In the genomic region with DNA sequence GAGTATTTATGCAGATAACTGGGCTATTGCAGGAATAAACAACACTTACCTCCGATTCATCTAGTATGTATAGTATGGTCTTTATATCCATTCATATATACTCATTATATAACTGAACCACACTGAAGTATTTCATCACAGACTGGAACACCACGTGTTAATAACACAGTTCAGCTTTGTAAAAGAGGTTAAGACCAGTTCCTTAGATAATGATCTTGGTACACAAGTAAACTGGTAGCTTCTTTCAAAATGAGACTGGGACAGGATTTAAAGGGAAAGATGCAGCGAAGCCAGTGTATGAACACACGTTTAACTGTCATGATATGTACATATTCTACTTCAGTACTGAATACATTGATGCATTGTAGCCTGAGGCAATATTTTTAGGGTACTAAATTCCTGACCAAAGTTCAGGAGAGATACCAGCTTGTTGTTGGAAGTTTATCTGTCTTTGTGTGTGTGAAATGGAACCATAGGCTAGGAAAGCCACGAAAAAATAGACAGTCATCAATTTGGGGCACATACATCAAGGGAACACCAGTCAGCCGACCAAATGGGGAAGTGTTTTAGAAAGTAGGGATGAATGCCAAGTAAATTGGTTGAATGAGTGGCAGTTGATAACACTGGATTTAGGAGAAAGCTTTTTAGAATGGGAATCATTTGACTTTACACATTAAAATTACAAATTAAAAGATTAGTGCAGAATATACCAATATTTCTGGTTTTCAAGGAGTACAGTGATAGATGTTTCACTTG, we compare ENCODE assay signal across 8 mouse cellular contexts. TPM values are rescaled to one million over a fixed set of nuclear protein-coding genes. Genes with fewer than 3 reads are reported as not detected.
DNase-seq lines count a peak whose midpoint lies in the region; ATAC-seq and TF ChIP-seq lines count a peak whose summit lies in the region.

No protein-coding gene starts in this region.

- H3K4me3 ChIP-seq in heart, embryonic 16.5 days (ENCODE audit: low read length): peak overlapping the region; percentile 100
- H3K4me3 ChIP-seq in G1E (ENCODE audit: low read depth, low read length): peak overlapping the region; percentile 96
- H3K4me3 ChIP-seq in midbrain, embryonic 10.5 days: peak overlapping the region; percentile 83

- peaks cover 8% of the 10 kb centered on the region for H3K4me1 ChIP-seq in heart, embryonic 16.5 days (ENCODE audit: control insufficient read depth, insufficient read depth, low read length)
- peaks cover 3% of the 10 kb centered on the region for H3K4me1 ChIP-seq in G1E (ENCODE audit: insufficient read depth, low read depth, low read length)
- peaks cover 16% of the 10 kb centered on the region for H3K4me1 ChIP-seq in midbrain, embryonic 10.5 days

- peak overlapping the region; percentile 98 for H3K4me2 ChIP-seq in heart, embryonic 16.5 days (ENCODE audit: low read depth, low read length)

- WGBS in heart, embryonic 16.5 days: 34% methylated on average over 6 of the region's 6 CpGs
- 62% methylated on average over 6 of the region's 6 CpGs for WGBS in midbrain, embryonic 10.5 days

- no peak for ATAC-seq in heart, embryonic 16.5 days (replicated peaks; ENCODE audit: extremely low read depth, insufficient read depth, low FRiP score)
- no peak for ATAC-seq in G1E (ENCODE audit: extremely low read depth, insufficient number of reproducible peaks, low FRiP score, poor library complexity, severe bottlenecking)
- peak; percentile 34 for ATAC-seq in granulocyte monocyte progenitor cell, adult 5-6 weeks (replicated peaks; ENCODE audit: poor library complexity, severe bottlenecking)

- H3K27ac ChIP-seq in heart, embryonic 16.5 days (ENCODE audit: low read length): peak overlapping the region; percentile 91; the same call in 1 of the 2 replicates
- peak overlapping the region; percentile 94 for H3K27ac ChIP-seq in midbrain, embryonic 10.5 days (replicated peaks)

- no peaks in the 10 kb centered on the region for H3K36me3 ChIP-seq in heart, embryonic 16.5 days (ENCODE audit: control insufficient read depth, insufficient read depth)
- H3K36me3 ChIP-seq in G1E (replicated peaks): peaks cover 16% of the 10 kb centered on the region
- peaks cover 31% of the 10 kb centered on the region for H3K36me3 ChIP-seq in midbrain, embryonic 10.5 days

- H3K9me3 ChIP-seq in heart, embryonic 16.5 days (replicated peaks; ENCODE audit: control insufficient read depth, low read length): no peaks in the 10 kb centered on the region
- H3K9me3 ChIP-seq in G1E (replicated peaks): no peaks in the 10 kb centered on the region
- H3K9me3 ChIP-seq in midbrain, embryonic 10.5 days (replicated peaks): no peaks in the 10 kb centered on the region

- no peaks in the 10 kb centered on the region for H3K27me3 ChIP-seq in heart, embryonic 16.5 days (ENCODE audit: control insufficient read depth, insufficient read depth, low read length)
- H3K27me3 ChIP-seq in G1E (ENCODE audit: insufficient read depth, low read length): no peaks in the 10 kb centered on the region
- H3K27me3 ChIP-seq in midbrain, embryonic 10.5 days (ENCODE audit: low read depth, poor library complexity, severe bottlenecking): no peaks in the 10 kb centered on the region

- H3K9ac ChIP-seq in heart, embryonic 16.5 days (ENCODE audit: low read length): peak overlapping the region; percentile 99

- no peak for TF ChIP-seq CTCF in G1E (IDR thresholded peaks at IDR 0.05; ENCODE audit: low read depth, low read length)

- DNase-seq in heart, adult 9 months (ENCODE audit: low spot score in 2 of 2): no peak
- no peak for DNase-seq in G1E (ENCODE audit: low spot score)
- DNase-seq in midbrain, embryonic 10.5 days (ENCODE audit: low spot score): no peak
- DNase-seq in Muller cell, postnatal 12 days (ENCODE audit: inconsistent ontology term): no peak
- DNase-seq in frontal cortex, adult 2 months (ENCODE audit: extremely low spot score in 1 of 2, low spot score in 1 of 2): no peak
- no peak for DNase-seq in thymus, postnatal 25 days

RNA-seq across cellular contexts. Expression of a gene that starts 1.3 kb away (rescaled TPM):
- polyA plus RNA-seq in heart, embryonic 16.5 days (2015; fragmentation: Nextera tagmentation; extraction: Ambion mirVana): 78.2 and 80.0 TPM in 2 replicates
- total RNA-seq in G1E (2014; fragmentation: Nextera tagmentation) (96.8 and 109 TPM in 2 replicates), G1E (2017) (124 and 137 TPM in 2 replicates)
- polyA plus RNA-seq in G1E (2012): 2.2 and 2.9 TPM in 2 replicates
- 45.4 and 57.9 TPM in 2 replicates for total RNA-seq in granulocyte monocyte progenitor cell, adult 5-6 weeks (2014; fragmentation: Nextera tagmentation)
- 143 and 156 TPM in 2 replicates for total RNA-seq in granulocyte monocyte progenitor cell, adult 5-6 weeks (2017)
- polyA plus RNA-seq in midbrain, embryonic 10.5 days (2016; fragmentation: Nextera tagmentation; extraction: Ambion mirVana): 133 and 149 TPM in 2 replicates
- 38.2 and 46.0 TPM in 2 replicates for polyA plus RNA-seq in frontal cortex, adult 2 months (2012; rRNA removed)
